Mouse (Mus musculus): ENCODE results near the gene Dcakd. TPM values are rescaled to one million over a fixed set of nuclear protein-coding genes. Genes with fewer than 3 reads are reported as not detected.

Dcakd gene
- polyA plus RNA-seq, 1 experiment from 2014 or later, result 161 TPM

GRCm38 (mm10) chr11:103001063-103001462 lies 27.1 kb downstream of the Dcakd start:
- Histone ChIP-seq H3K36me3 (ENCODE audit: insufficient read depth, low read length) (peaks cover 37% of the 10 kb centered on the region), H3K4me2 (replicated peaks; ENCODE audit: low read depth, low read length) (no peak overlapping the region), H3K27ac (ENCODE audit: low read length) (no peak overlapping the region), H3K27me3 (ENCODE audit: insufficient read depth, low read length) (no peaks in the 10 kb centered on the region), H3K4me3 (ENCODE audit: low read length) (no peak overlapping the region), H3K9ac (replicated peaks; ENCODE audit: low read length) (no peak overlapping the region), H3K9me3 (ENCODE audit: low read length) (no peaks in the 10 kb centered on the region), H3K4me1 (ENCODE audit: insufficient read depth, low read length) (0 out of 2 replicates have a peak, but pooled peaks cover 3% of the 10 kb centered on the region)
- no peak for ATAC-seq (ENCODE audit: low FRiP score, low TSS enrichment)
- WGBS, result 80% methylated on average over 5 of the region's 5 CpGs

DNA sequence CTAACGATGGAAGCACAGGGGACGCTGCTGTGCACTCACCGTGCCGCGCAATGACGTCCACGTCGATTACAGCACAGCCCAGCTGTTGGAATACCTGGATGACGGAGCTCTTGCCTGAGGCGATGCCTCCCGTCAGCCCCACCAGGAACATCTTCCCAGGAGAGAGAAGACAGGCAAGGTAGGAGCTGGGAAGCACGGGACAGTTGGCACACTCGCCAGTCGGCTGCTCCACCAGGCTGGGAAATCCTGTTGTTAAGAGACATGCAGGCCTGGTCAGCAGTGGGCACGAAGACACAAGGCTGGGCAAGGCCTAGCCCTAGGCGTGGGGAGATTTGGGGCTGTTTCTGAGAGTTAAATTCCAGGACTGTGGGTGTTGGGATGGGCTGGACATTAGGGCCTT lies 28.0 kb downstream of the Dcakd start:
- Histone ChIP-seq H3K4me3 (ENCODE audit: low read length) (no peak overlapping the region), H3K9me3 (ENCODE audit: low read length) (no peaks in the 10 kb centered on the region), H3K36me3 (ENCODE audit: insufficient read depth, low read length) (peaks cover 46% of the 10 kb centered on the region), H3K4me2 (replicated peaks; ENCODE audit: low read depth, low read length) (no peak overlapping the region), H3K27ac (ENCODE audit: low read length) (no peak overlapping the region), H3K9ac (replicated peaks; ENCODE audit: low read length) (no peak overlapping the region), H3K27me3 (ENCODE audit: insufficient read depth, low read length) (no peaks in the 10 kb centered on the region), H3K4me1 (ENCODE audit: insufficient read depth, low read length) (peaks cover 8% of the 10 kb centered on the region; the same call in 1 of the 2 replicates)
- WGBS, result 91% methylated on average over 16 of the region's 16 CpGs
- no peak for ATAC-seq (ENCODE audit: low FRiP score, low TSS enrichment)

DNA sequence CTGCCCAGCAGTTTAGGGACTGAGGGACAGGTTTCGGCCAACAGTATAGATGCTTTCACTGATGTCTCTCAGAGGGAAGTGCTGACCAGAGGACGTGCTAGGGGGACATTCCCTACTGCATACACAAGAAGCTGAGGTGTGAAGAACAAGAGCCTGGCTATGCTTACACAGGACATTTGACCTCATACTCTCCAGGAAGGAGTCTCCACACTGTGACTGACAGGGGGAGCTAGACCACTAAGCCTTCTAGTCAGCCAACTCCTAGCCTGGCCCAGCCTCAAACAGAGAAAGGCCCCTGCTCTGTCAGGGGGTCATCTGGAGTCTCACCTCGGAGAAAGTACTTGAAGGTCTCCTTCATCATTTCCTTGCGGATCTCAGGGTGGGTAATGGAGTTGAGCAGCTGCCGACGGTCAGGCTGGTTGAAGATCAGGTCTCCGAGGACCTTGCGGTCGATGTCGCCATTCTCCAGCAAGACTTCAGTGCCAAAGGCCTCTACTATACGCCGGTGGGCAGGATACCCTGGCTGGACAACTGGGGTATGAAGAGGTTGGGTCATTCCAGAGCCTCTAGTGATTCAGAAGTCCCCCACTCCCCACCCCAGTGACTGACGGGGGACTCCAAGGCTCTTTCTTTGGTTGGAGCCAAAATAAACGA lies 28.7 kb downstream of the Dcakd start:
- no peak overlapping the region for H3K9ac ChIP-seq (replicated peaks; ENCODE audit: low read length)
- H3K4me3 ChIP-seq (ENCODE audit: low read length), result no peak overlapping the region
- no peak overlapping the region for H3K27ac ChIP-seq (ENCODE audit: low read length)
- H3K9me3 ChIP-seq (ENCODE audit: low read length), result no peaks in the 10 kb centered on the region
- no peak overlapping the region for H3K4me2 ChIP-seq (replicated peaks; ENCODE audit: low read depth, low read length)
- no peaks in the 10 kb centered on the region for H3K27me3 ChIP-seq (ENCODE audit: insufficient read depth, low read length)
- H3K36me3 ChIP-seq (ENCODE audit: insufficient read depth, low read length), result peaks cover 53% of the 10 kb centered on the region
- 80% methylated on average over 14 of the region's 14 CpGs for WGBS
- H3K4me1 ChIP-seq (ENCODE audit: insufficient read depth, low read length), result peaks cover 10% of the 10 kb centered on the region; the same call in 1 of the 2 replicates
- no peak for ATAC-seq (ENCODE audit: low FRiP score, low TSS enrichment)

- no peak overlapping the region for H3K9ac ChIP-seq (replicated peaks; ENCODE audit: low read length)
- H3K27me3 ChIP-seq (ENCODE audit: insufficient read depth, low read length), result no peaks in the 10 kb centered on the region
- WGBS, result 77% methylated on average over 14 of the region's 14 CpGs
- no peak overlapping the region for H3K4me3 ChIP-seq (ENCODE audit: low read length)
- ATAC-seq (ENCODE audit: low FRiP score, low TSS enrichment), result no peak
- no peaks in the 10 kb centered on the region for H3K9me3 ChIP-seq (ENCODE audit: low read length)
- H3K36me3 ChIP-seq (ENCODE audit: insufficient read depth, low read length), result peaks cover 58% of the 10 kb centered on the region
- H3K27ac ChIP-seq (ENCODE audit: low read length), result no peak overlapping the region
- peaks cover 10% of the 10 kb centered on the region; the same call in 1 of the 2 replicates for H3K4me1 ChIP-seq (ENCODE audit: insufficient read depth, low read length)
- H3K4me2 ChIP-seq (replicated peaks; ENCODE audit: low read depth, low read length), result no peak overlapping the region
These were observed 29.4 kb downstream of the Dcakd start for GRCm38 (mm10) chr11:102998577-102999316.

- H3K27me3 ChIP-seq (ENCODE audit: insufficient read depth, low read length), result no peaks in the 10 kb centered on the region
- peaks cover 7% of the 10 kb centered on the region; the same call in 1 of the 2 replicates for H3K4me1 ChIP-seq (ENCODE audit: insufficient read depth, low read length)
- no peak overlapping the region for H3K27ac ChIP-seq (ENCODE audit: low read length)
- H3K36me3 ChIP-seq (ENCODE audit: insufficient read depth, low read length), result peaks cover 58% of the 10 kb centered on the region
- H3K9me3 ChIP-seq (ENCODE audit: low read length), result no peaks in the 10 kb centered on the region
- ATAC-seq (ENCODE audit: low FRiP score, low TSS enrichment), result no peak
- H3K9ac ChIP-seq (replicated peaks; ENCODE audit: low read length), result no peak overlapping the region
- no peak overlapping the region for H3K4me2 ChIP-seq (replicated peaks; ENCODE audit: low read depth, low read length)
- 94% methylated on average over 7 of the region's 7 CpGs for WGBS
- H3K4me3 ChIP-seq (ENCODE audit: low read length), result no peak overlapping the region
These were observed 29.9 kb downstream of the Dcakd start for GRCm38 (mm10) chr11:102998254-102998576.

GRCm38 (mm10) chr11:102996991-102997770 lies 31.0 kb downstream of the Dcakd start:
- no peak overlapping the region for H3K4me3 ChIP-seq (ENCODE audit: low read length)
- peaks cover 9% of the 10 kb centered on the region for H3K4me1 ChIP-seq (ENCODE audit: insufficient read depth, low read length)
- peaks cover 1% of the 10 kb centered on the region for H3K27me3 ChIP-seq (ENCODE audit: insufficient read depth, low read length)
- H3K36me3 ChIP-seq (ENCODE audit: insufficient read depth, low read length), result peaks cover 58% of the 10 kb centered on the region
- no peaks in the 10 kb centered on the region for H3K9me3 ChIP-seq (ENCODE audit: low read length)
- no peak overlapping the region for H3K9ac ChIP-seq (replicated peaks; ENCODE audit: low read length)
- no peak overlapping the region for H3K4me2 ChIP-seq (replicated peaks; ENCODE audit: low read depth, low read length)
- no peak overlapping the region for H3K27ac ChIP-seq (ENCODE audit: low read length)
- WGBS, result 92% methylated on average over 12 of the region's 12 CpGs
- ATAC-seq (ENCODE audit: low FRiP score, low TSS enrichment), result no peak

DNA sequence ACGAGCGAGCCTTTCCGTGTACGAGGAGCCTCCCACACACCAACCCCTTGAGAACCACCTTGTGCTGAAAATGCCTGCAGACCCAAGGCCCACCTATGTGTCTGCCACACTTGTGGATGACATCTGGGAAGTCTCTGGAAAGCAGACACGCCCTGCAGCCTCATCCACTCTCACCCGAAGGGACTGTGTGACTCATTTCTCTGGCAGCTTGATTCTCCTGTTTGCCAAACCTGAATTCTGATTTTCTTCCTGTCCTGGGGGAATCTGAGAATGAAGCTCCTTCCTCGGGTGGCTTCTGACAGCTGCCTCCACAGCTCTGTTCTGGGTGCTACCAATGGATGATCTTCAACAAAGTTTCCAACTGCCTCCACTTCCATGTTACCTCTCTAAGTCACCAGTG lies 31.7 kb downstream of the Dcakd start:
- Histone ChIP-seq H3K4me1 (ENCODE audit: insufficient read depth, low read length) (peaks cover 17% of the 10 kb centered on the region), H3K27ac (ENCODE audit: low read length) (no peak overlapping the region), H3K9me3 (ENCODE audit: low read length) (no peaks in the 10 kb centered on the region), H3K27me3 (ENCODE audit: insufficient read depth, low read length) (peaks cover 9% of the 10 kb centered on the region), H3K9ac (replicated peaks; ENCODE audit: low read length) (no peak overlapping the region), H3K36me3 (ENCODE audit: insufficient read depth, low read length) (peaks cover 58% of the 10 kb centered on the region), H3K4me3 (ENCODE audit: low read length) (no peak overlapping the region), H3K4me2 (replicated peaks; ENCODE audit: low read depth, low read length) (no peak overlapping the region)
- no peak for ATAC-seq (ENCODE audit: low FRiP score, low TSS enrichment)
- WGBS, result 76% methylated on average over 7 of the region's 7 CpGs

DNA sequence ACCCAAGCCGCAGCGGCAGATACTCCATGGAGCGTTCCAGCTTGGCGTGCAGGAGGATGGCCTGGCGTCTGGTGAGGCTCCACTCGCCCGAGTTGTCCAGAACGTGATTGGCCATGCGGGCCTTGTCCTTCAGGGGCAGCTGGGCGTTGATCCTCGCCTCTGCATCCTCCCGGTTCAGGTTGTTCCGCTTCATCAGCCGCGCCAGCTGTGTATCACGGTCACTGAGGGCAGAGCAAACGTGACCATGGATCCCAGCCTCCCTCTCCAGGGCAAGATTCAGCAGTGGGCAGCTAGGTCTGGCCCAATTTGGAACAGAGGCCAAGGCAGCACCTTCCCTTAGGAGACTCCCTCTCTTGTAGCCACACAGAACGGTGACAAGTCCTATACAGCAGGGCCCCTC lies 33.2 kb downstream of the Dcakd start:
- H3K27ac ChIP-seq (ENCODE audit: low read length), result no peak overlapping the region
- H3K4me1 ChIP-seq (ENCODE audit: insufficient read depth, low read length), result peaks cover 23% of the 10 kb centered on the region
- no peak overlapping the region for H3K4me2 ChIP-seq (replicated peaks; ENCODE audit: low read depth, low read length)
- ATAC-seq (ENCODE audit: low FRiP score, low TSS enrichment), result no peak
- H3K36me3 ChIP-seq (ENCODE audit: insufficient read depth, low read length), result peaks cover 57% of the 10 kb centered on the region
- H3K27me3 ChIP-seq (ENCODE audit: insufficient read depth, low read length), result peaks cover 19% of the 10 kb centered on the region
- WGBS, result 56% methylated on average over 18 of the region's 18 CpGs
- no peak overlapping the region for H3K4me3 ChIP-seq (ENCODE audit: low read length)
- H3K9ac ChIP-seq (replicated peaks; ENCODE audit: low read length), result no peak overlapping the region
- H3K9me3 ChIP-seq (ENCODE audit: low read length), result no peaks in the 10 kb centered on the region

- H3K4me3 ChIP-seq (ENCODE audit: low read length), result no peak overlapping the region
- no peaks in the 10 kb centered on the region for H3K9me3 ChIP-seq (ENCODE audit: low read length)
- no peak overlapping the region for H3K9ac ChIP-seq (replicated peaks; ENCODE audit: low read length)
- no peak overlapping the region for H3K4me2 ChIP-seq (replicated peaks; ENCODE audit: low read depth, low read length)
- peaks cover 31% of the 10 kb centered on the region for H3K27me3 ChIP-seq (ENCODE audit: insufficient read depth, low read length)
- 58% methylated on average over 17 of the region's 17 CpGs for WGBS
- no peak for ATAC-seq (ENCODE audit: low FRiP score, low TSS enrichment)
- peaks cover 42% of the 10 kb centered on the region for H3K36me3 ChIP-seq (ENCODE audit: insufficient read depth, low read length)
- H3K27ac ChIP-seq (ENCODE audit: low read length), result no peak overlapping the region
- H3K4me1 ChIP-seq (ENCODE audit: insufficient read depth, low read length), result peaks cover 30% of the 10 kb centered on the region
These were observed 34.6 kb downstream of the Dcakd start for GRCm38 (mm10) chr11:102993420-102994029.

Data from kidney, embryonic 16.5 days (tissue).